Mouse (Mus musculus) midbrain, embryonic 13.5 days (tissue): ENCODE results near the gene Htra2. TPM values are rescaled to one million over a fixed set of nuclear protein-coding genes. Genes with fewer than 3 reads are reported as not detected.
A peak's percentile ranks its signal among the peaks of the same experiment; 100 is the strongest.

ENCODE experiments used
- ATAC-seq: fragments of 200-750 bp; cut with Nextera tagmentation; 2 replicates; pipeline ENCODE4 v1.8.0; 2017; ENCODE audit warnings: mild to moderate bottlenecking, moderate TSS enrichment, moderate library complexity
- H3K27ac ChIP-seq: fragments of 300-500 bp; sonication (generic); 2 replicates; pipeline ENCODE4 v1.5.1; 2015; ENCODE audit warnings: inconsistent platforms, mild to moderate bottlenecking, moderate library complexity
- H3K27me3 ChIP-seq: fragments of 300-500 bp; sonication (generic); 2 replicates; pipeline ENCODE4 v1.6.1; 2015; ENCODE audit warnings: mild to moderate bottlenecking, inconsistent platforms
- H3K36me3 ChIP-seq: fragments of 300-500 bp; sonication (generic); 2 replicates; pipeline ENCODE4 v1.6.1; 2015; ENCODE audit warnings: mild to moderate bottlenecking, inconsistent platforms
- H3K4me1 ChIP-seq: fragments of 300-500 bp; sonication (generic); replicated peaks from 2 replicates; pipeline ENCODE4 v1.6.1; 2015; ENCODE audit warnings: inconsistent platforms
- H3K4me2 ChIP-seq: fragments of 300-500 bp; sonication (generic); replicated peaks from 2 replicates; pipeline ENCODE4 v1.6.1; 2015; ENCODE audit warnings: moderate library complexity, mild to moderate bottlenecking, inconsistent platforms
- H3K4me3 ChIP-seq: fragments of 300-500 bp; sonication (generic); replicated peaks from 2 replicates; pipeline ENCODE4 v1.5.1; 2015; ENCODE audit warnings: mild to moderate bottlenecking, inconsistent platforms
- H3K9ac ChIP-seq: fragments of 300-500 bp; sonication (generic); replicated peaks from 2 replicates; pipeline ENCODE4 v1.6.1; 2015; ENCODE audit warnings: mild to moderate bottlenecking, inconsistent platforms
- H3K9me3 ChIP-seq: fragments of 300-500 bp; sonication (generic); 2 replicates; pipeline ENCODE4 v1.6.1; 2016; ENCODE audit warnings: mild to moderate bottlenecking, inconsistent platforms
- WGBS: fragments of 180-500 bp; shearing (Covaris S2); methylation state at CpG from one replicate; pipeline ENCODE4 v1.1.7; 2015; 5-methylcytosine and 5-hydroxymethylcytosine counted together
- polyA plus RNA-seq: library from polyadenylated mRNA; unstranded; fragments of >200 nt; fragmentation: Nextera tagmentation; extraction: Ambion mirVana; gene quantifications from 2 replicates; pipeline ENCODE4 v1.2.1, GENCODE M21; 2015

The Htra2 gene
- polyA plus RNA-seq, 1 experiment from 2014 or later, result 65.3 TPM

DNA sequence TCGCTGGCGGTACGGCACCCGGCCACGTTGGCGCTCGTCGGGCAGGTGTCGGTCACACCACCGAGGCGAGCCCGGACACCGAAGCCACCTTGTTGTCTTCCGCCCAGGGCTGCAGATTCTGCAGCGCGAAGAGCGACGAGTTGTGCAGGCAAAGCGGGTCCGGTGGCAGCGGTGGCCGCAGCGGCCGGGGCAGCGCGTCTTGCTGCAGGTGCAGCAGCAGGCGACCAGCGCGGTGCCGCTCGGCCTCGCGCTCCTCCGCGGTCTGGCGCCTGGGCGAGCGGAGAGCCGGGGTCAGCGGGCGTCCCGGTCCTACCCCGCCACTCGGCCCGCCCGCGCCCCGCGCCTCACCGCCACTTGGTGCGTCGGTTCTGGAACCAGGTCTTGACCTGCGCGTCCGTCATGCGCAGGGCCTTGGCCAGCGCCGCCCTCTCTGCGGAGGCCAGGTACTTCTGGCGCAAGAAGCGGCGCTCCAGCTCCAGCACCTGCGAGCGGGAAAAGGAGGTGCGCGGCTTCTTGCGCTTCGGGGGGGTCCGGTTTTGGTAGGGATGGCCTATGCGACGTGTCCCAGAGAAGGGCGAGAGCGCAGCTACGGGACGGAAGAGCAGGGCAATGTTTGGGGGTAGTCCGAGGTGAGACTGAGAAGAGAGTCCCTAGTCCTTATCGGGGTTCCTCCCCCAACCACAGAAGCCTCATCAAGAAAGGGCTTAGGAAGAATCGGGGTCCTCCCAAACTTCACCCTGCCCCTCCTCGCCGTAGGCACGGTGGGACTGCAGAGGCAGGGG, 13.8 kb upstream of the Htra2 start:
- under 1% methylated on average over 79 of the region's 81 CpGs for WGBS
- no peak overlapping the region for H3K27ac ChIP-seq

DNA sequence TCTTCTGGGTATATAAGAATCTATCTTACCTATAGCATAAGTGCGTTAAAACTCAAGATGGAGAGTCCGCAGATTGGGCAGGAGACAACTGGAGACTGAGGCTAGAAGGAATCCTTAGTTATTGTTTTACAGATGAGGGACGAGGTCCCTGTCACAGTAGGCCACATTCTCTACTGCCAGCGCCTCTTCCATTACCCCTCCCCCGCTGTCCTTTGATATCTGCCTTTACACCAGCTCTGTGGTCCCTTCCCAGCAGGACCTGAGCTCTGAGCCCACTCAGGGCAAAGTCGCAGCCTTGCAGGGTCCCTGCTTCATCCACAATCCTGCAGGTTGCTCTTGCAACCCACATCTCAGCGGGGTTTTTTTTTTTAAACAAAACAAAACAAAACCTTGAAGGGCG, 13.1 kb upstream of the Htra2 start:
- Histone ChIP-seq H3K4me1 (peaks cover 25% of the 10 kb centered on the region), H3K4me2 (peak overlapping the region; percentile 26; the same call in 1 of the 2 replicates), H3K36me3 (no peaks in the 10 kb centered on the region), H3K9me3 (no peaks in the 10 kb centered on the region), H3K9ac (no peak overlapping the region), H3K27me3 (peaks cover 100% of the 10 kb centered on the region), H3K4me3 (0 out of 2 replicates have a peak overlapping the region, but pooled peaks have one; percentile 14), H3K27ac (no peak overlapping the region)
- WGBS, result 3% methylated on average over 8 of the region's 8 CpGs
- no peak for ATAC-seq

More for the DNA sequence above, 13.8 kb upstream of the Htra2 start:
- Histone ChIP-seq H3K9me3 (no peaks in the 10 kb centered on the region), H3K36me3 (no peaks in the 10 kb centered on the region), H3K4me1 (peaks cover 25% of the 10 kb centered on the region), H3K4me2 (peak overlapping the region; percentile 26), H3K9ac (no peak overlapping the region), H3K27me3 (peaks cover 100% of the 10 kb centered on the region), H3K4me3 (peak overlapping the region; percentile 14)
- no peak for ATAC-seq

DNA sequence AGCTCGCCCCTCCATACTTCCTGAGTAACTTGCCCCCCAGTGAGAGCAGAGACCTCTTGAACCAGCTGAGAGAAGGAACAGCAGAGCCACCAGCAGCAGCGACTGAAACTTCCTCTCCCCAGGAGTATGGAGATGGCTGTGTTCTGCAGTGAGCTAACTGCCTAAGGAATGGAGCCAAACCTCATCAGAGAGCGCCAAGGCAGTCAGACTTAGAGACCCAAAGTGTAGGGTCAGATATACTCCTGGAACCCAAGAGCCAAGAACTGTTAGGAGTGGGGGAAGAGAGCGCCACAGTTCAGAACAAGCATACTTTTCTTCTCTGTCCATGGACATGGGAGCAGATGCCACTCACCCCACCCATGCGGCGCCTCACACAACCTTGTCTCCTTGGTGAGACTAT, 11.4 kb upstream of the Htra2 start:
- 22% methylated on average over 6 of the region's 6 CpGs for WGBS
- Histone ChIP-seq H3K9ac (no peak overlapping the region), H3K27me3 (peaks cover 100% of the 10 kb centered on the region), H3K4me2 (no peak overlapping the region), H3K4me3 (no peak overlapping the region), H3K27ac (no peak overlapping the region), H3K9me3 (no peaks in the 10 kb centered on the region), H3K36me3 (no peaks in the 10 kb centered on the region), H3K4me1 (peaks cover 24% of the 10 kb centered on the region)
- no peak for ATAC-seq

DNA sequence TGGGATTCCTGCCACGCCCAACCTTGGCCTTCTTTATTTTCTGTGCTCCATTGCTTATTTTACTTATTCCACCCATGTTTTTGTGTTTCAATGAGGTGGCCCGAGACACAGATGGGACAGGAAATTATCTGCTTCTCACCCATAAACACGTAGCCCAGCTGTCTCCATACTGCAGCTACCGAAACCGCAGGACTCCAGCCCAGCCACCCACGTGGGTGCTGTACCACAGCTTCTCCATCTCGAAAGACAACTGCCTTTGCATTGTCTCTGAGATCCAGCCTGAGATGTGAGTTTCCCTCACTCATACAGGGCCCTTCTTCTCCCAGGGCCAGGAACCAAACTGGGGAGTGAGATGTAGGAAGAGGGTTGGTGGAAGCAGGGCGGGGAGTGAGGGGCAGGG, 10.9 kb upstream of the Htra2 start:
- H3K27ac ChIP-seq, result no peak overlapping the region
- WGBS, result 38% methylated on average over 8 of the region's 8 CpGs
- no peak for ATAC-seq
- no peak overlapping the region for H3K9ac ChIP-seq
- H3K4me3 ChIP-seq, result no peak overlapping the region
- H3K27me3 ChIP-seq, result peaks cover 100% of the 10 kb centered on the region
- no peaks in the 10 kb centered on the region for H3K9me3 ChIP-seq
- H3K36me3 ChIP-seq, result no peaks in the 10 kb centered on the region
- no peak overlapping the region for H3K4me2 ChIP-seq
- H3K4me1 ChIP-seq, result peaks cover 19% of the 10 kb centered on the region

DNA sequence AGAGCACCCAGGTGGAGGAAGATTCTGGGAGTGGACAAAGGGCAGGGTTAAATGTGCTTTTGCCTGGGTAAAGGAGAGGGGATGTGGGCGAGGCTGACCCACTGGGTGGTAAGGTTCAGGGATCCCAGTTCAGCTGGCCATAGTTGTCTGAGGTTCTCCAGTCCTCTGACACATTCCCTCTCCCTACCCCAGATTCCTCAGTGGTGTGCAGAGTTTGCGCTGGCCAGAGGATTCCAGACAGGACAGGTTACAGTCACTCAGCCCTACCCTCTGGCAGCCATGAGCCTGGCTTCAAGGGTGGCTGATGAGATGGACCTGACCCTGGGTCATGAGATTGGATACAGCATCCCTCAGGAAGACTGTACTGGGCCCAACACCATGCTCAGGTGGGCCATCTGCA, 3.7 kb upstream of the Htra2 start:
- no peak overlapping the region for H3K9ac ChIP-seq
- H3K27me3 ChIP-seq, result peaks cover 45% of the 10 kb centered on the region
- peaks cover 17% of the 10 kb centered on the region for H3K36me3 ChIP-seq
- no peak overlapping the region for H3K4me3 ChIP-seq
- H3K4me1 ChIP-seq, result peaks cover 14% of the 10 kb centered on the region
- 87% methylated on average over 2 of the region's 2 CpGs for WGBS
- H3K9me3 ChIP-seq, result no peaks in the 10 kb centered on the region
- no peak for ATAC-seq
- no peak overlapping the region for H3K4me2 ChIP-seq
- no peak overlapping the region for H3K27ac ChIP-seq

DNA sequence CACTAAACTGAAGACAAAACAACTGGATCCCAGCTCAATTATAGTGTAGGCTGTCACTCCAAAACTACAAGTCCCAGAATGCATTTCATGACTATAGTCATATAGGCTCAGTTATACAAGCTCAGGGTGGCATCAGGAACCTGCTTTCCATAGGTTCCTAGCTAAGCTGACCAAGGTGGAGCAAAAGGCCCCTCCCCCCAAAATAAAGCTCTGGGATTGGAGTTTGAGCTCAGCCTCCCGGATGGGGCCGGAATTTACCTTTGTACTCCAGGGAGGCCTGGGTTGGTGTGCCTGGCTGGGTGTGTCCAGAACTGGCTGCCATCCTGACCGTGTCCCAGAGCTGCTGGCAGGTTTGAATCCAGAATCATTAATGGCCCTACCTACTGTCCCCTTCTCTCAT, 2.7 kb upstream of the Htra2 start, which contains the start of gene Dqx1:
Gene Dqx1, plus strand, starts transcription at position 55 of the 400 bp plus-strand sequence.
- Histone ChIP-seq H3K9ac (no peak within 1 kb of the TSS; the same call in 1 of the 2 replicates), H3K27me3 (peaks cover 35% of the 10 kb centered on the region), H3K4me1 (peaks cover 23% of the 10 kb centered on the region), H3K9me3 (no peaks in the 10 kb centered on the region), H3K4me2 (no peak within 1 kb of the TSS), H3K4me3 (no peak within 1 kb of the TSS), H3K27ac (no peak within 1 kb of the TSS), H3K36me3 (peaks cover 17% of the 10 kb centered on the region)
- no peak for ATAC-seq
- WGBS, result 57% methylated on average over 3 of the region's 3 CpGs

DNA sequence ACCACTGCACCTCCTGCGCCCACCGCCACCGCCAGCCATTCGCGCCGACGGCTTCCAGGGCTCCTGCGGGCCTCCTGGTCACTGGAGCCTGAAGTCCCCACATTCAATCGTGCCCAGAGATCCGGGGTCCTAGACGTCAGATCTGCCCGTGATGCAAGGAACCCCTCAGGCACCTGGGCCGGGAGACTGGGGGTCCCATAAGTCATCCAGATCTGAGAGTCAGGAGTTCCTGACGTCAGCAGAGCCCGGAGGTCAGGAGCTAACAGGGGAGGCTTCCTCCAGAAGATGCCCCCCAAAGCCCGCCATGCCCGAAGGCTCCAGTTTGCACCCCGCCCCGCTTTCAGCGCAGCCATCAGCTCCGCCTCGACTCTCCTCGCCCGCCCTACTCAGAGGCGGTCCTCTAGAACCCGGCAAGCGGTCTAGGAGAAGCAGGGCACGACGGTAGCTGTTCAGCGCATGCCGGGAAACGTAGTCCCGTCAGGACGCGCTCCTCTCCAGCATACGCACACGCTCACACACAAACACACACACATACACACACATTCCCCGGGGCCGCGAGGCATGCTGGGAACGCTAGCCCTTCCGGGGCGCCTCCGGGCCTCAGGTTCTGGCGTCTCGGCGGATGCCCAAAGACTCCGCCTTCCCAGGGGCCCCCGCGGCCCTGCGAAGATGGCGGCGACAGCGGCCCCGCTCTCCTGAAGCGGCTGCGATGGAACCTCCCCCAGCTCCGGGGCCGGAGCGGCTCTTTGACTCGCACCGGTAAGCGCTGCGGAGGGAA, 810 bp downstream of the Htra2 start, which contains the start of gene Aup1:
Gene Aup1, plus strand, starts transcription at position 448 of the 778 bp plus-strand sequence.
- WGBS, result under 1% methylated on average over 64 of the region's 64 CpGs
- ATAC-seq, result peak; percentile 99
- H3K4me2 ChIP-seq, result peak within 1 kb of the TSS; percentile 79
- H3K27ac ChIP-seq, result peak within 1 kb of the TSS; percentile 89
- H3K36me3 ChIP-seq, result peaks cover 30% of the 10 kb centered on the region
- H3K27me3 ChIP-seq, result peaks cover 2% of the 10 kb centered on the region
- peaks cover 29% of the 10 kb centered on the region for H3K4me1 ChIP-seq
- H3K4me3 ChIP-seq, result peak within 1 kb of the TSS; percentile 99
- H3K9me3 ChIP-seq, result no peaks in the 10 kb centered on the region
- H3K9ac ChIP-seq, result peak within 1 kb of the TSS; percentile 93

DNA sequence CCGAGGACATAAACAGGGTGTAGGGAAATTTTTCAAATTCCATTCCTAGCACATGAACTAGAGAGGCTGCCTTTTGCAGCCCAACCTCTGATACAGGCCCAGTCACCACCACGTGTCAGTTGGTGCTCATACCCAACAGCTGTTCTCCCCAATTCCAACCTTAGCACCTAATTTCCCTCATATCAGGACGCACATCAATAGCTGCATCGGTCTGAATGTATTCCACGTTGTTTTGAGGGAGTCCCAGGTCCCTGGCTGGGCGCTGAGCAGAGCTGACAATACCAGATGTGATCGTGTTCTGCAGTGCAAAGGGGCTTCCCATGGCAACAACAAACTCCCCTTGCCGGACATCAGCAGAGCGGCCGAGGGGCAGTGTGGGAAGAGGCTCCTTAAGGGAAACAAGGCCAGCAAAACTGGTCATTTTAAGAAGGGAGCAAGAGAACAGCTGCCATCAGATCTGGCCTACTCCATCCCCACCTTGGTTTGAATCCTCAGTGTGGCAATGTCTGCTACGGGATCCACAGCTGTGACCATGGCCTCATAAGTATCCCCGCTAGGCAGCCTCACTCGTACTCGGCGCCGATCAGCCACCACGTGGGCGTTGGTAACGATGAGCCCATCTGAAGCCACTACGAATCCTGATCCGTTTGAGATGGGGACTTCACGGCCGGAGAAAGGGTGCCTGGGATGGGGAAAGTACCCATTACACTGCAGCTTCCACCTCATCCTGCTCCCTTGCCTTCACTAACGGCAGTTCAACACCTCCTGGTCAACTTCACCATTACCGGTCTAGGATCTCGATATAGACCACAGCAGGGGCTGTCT, 1.7 kb downstream of the Htra2 start:
- WGBS, result 3% methylated on average over 26 of the region's 26 CpGs
- Histone ChIP-seq H3K4me1 (peaks cover 29% of the 10 kb centered on the region), H3K4me2 (peak overlapping the region; percentile 79), H3K4me3 (peak overlapping the region; percentile 99), H3K36me3 (peaks cover 30% of the 10 kb centered on the region), H3K9me3 (no peaks in the 10 kb centered on the region), H3K9ac (peak overlapping the region; percentile 93), H3K27me3 (no peaks in the 10 kb centered on the region; the same call in 1 of the 2 replicates), H3K27ac (peak overlapping the region; percentile 89)
- peak; percentile 3; the same call in 1 of the 2 replicates for ATAC-seq

DNA sequence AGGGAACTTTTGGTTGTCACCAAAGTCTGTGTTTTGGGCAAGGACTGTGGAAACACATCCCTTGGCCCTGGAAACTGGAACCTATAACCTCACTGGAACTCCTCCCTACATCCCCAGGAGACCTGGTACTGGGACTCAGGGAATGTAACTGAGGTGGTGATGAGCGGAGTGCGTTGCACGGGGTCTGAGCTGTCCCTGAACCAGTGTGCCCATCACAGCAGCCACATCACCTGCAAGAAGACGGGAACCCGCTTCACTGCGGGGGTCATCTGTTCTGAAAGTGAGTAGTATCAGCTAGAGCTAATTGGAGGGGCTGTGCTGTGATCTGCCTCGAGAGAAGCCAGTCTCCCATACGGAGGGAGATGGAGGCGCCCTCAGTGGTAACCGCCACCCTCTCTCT, 5.7 kb downstream of the Htra2 start:
- 80% methylated on average over 10 of the region's 10 CpGs for WGBS
- Histone ChIP-seq H3K4me3 (no peak overlapping the region), H3K4me1 (peaks cover 15% of the 10 kb centered on the region), H3K36me3 (peaks cover 13% of the 10 kb centered on the region), H3K27ac (no peak overlapping the region), H3K4me2 (no peak overlapping the region), H3K9ac (no peak overlapping the region), H3K9me3 (no peaks in the 10 kb centered on the region), H3K27me3 (no peaks in the 10 kb centered on the region)
- no peak for ATAC-seq

DNA sequence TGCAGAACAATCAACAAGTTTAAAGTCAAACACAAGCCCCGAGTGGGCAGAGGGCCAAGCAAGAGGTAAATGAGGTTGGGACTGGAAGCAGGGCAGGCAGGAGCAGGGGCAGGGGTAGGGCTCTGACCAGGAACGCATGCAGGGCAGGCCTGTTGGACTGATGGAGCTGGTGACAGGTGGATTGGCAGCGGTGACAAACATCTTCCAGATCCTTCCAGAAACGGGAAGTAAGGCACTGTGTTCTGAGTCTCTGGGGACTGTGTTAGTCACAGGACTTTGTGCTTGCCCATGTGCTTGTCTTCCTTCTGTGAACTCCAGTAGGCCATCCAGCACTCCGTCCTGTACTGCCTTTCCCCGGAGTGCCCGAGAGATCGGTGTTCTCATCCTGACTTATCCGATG, 10.3 kb downstream of the Htra2 start:
- Histone ChIP-seq H3K9ac (no peak overlapping the region), H3K27ac (no peak overlapping the region), H3K36me3 (no peaks in the 10 kb centered on the region), H3K4me2 (no peak overlapping the region), H3K27me3 (no peaks in the 10 kb centered on the region; the same call in 1 of the 2 replicates), H3K9me3 (no peaks in the 10 kb centered on the region), H3K4me1 (no peaks in the 10 kb centered on the region), H3K4me3 (no peak overlapping the region)
- ATAC-seq, result no peak
- WGBS, result 84% methylated on average over 9 of the region's 9 CpGs

DNA sequence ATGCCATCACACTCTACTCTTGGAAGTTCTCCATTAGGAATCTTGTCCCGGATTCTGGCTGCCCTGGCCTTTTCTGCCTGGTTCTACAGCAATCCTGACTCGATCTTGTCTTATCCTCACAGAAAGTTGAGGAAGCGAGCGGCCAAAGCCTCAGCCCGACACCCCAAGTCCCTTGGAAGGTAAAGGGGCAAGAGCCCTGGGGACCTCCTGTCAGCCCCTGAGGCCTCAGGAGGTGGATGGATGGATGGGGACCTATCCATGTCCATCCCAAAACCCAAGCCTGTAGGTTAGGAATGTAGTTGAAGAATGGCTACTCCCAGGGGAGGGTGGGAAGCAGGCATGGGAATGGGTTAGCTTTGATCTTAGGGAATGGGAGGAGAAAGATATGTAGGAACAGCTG, 11.1 kb downstream of the Htra2 start:
- Histone ChIP-seq H3K4me2 (no peak overlapping the region), H3K9ac (no peak overlapping the region), H3K27ac (no peak overlapping the region), H3K36me3 (no peaks in the 10 kb centered on the region), H3K4me3 (no peak overlapping the region), H3K9me3 (no peaks in the 10 kb centered on the region), H3K27me3 (no peaks in the 10 kb centered on the region; the same call in 1 of the 2 replicates), H3K4me1 (no peaks in the 10 kb centered on the region)
- no peak for ATAC-seq
- 92% methylated on average over 5 of the region's 5 CpGs for WGBS
